Mouse (Mus musculus) neural tube, embryonic 11.5 days (tissue): ENCODE results near the gene Rbms3. TPM values are rescaled to one million over a fixed set of nuclear protein-coding genes. Genes with fewer than 3 reads are reported as not detected.

Source experiments
- ATAC-seq: fragments of 200-750 bp; cut with Nextera tagmentation; 2 replicates; pipeline ENCODE4 v1.8.0; 2017; ENCODE audit warnings: moderate number of reproducible peaks, mild to moderate bottlenecking, moderate TSS enrichment, moderate library complexity; ENCODE audit not compliant: insufficient read depth, low FRiP score, low TSS enrichment
- DNase-seq: peaks from one replicate; pipeline ENCODE4 v3.0.0-alpha.2; 2015; ENCODE audit warnings: low spot score
- H3K27ac ChIP-seq: fragments of 300-500 bp; sonication (generic); 2 replicates; pipeline ENCODE4 v1.5.1; 2014; ENCODE audit warnings: low read depth, mild to moderate bottlenecking, low read length
- H3K27me3 ChIP-seq: fragments of 300-500 bp; sonication (generic); 2 replicates; pipeline ENCODE4 v1.6.1; 2014; ENCODE audit warnings: mild to moderate bottlenecking, low read length, mixed read lengths; ENCODE audit not compliant: control insufficient read depth, insufficient read depth
- H3K36me3 ChIP-seq: fragments of 300-500 bp; sonication (generic); 2 replicates; pipeline ENCODE4 v1.6.1; 2014; ENCODE audit warnings: mild to moderate bottlenecking, low read length, moderate library complexity, mixed read lengths; ENCODE audit not compliant: control insufficient read depth, insufficient read depth
- H3K4me1 ChIP-seq: fragments of 300-500 bp; sonication (generic); 2 replicates; pipeline ENCODE4 v1.6.1; 2014; ENCODE audit warnings: low read length, mixed read lengths; ENCODE audit not compliant: control insufficient read depth, insufficient read depth
- H3K4me2 ChIP-seq: fragments of 300-500 bp; sonication (generic); 2 replicates; pipeline ENCODE4 v1.6.1; 2014; ENCODE audit warnings: low read depth, mild to moderate bottlenecking, moderate library complexity
- H3K4me3 ChIP-seq: fragments of 300-500 bp; sonication (generic); 2 replicates; pipeline ENCODE4 v1.5.1; 2014; ENCODE audit warnings: low read depth, low read length
- H3K9ac ChIP-seq: fragments of 300-500 bp; sonication (generic); 2 replicates; pipeline ENCODE4 v1.6.1; 2014; ENCODE audit warnings: mild to moderate bottlenecking, low read length
- H3K9me3 ChIP-seq: fragments of 300-500 bp; sonication (generic); 2 replicates; pipeline ENCODE4 v1.6.1; 2016; ENCODE audit warnings: low read length; ENCODE audit not compliant: control insufficient read depth
- WGBS: fragments of 180-500 bp; shearing (Covaris S2); extraction: QIAGEN DNeasy Blood & Tissue Kit; methylation state at CpG from one replicate; pipeline ENCODE4 v1.1.7; 2014; 5-methylcytosine and 5-hydroxymethylcytosine counted together
- polyA plus RNA-seq: library from polyadenylated mRNA; unstranded; fragments of >200 nt; fragmentation: Nextera tagmentation; extraction: Ambion mirVana; gene quantifications from 2 replicates; pipeline ENCODE4 v1.2.1, GENCODE M21; 2014

Rbms3 gene
- polyA plus RNA-seq, 1 experiment from 2014 or later, result 60.1 TPM

GRCm38 (mm10) chr9:117002083-117002482 is 627.6 kb downstream of the Rbms3 start:
- DNase-seq, result no peak
- no peak for ATAC-seq
- Histone ChIP-seq H3K9ac (no peak overlapping the region), H3K4me1 (no peaks in the 10 kb centered on the region), H3K4me3 (no peak overlapping the region), H3K9me3 (no peaks in the 10 kb centered on the region), H3K27ac (no peak overlapping the region), H3K27me3 (no peaks in the 10 kb centered on the region), H3K36me3 (no peaks in the 10 kb centered on the region), H3K4me2 (no peak overlapping the region)
- WGBS, result 93% methylated on average over 2 of the region's 2 CpGs

- Histone ChIP-seq H3K27ac (no peak overlapping the region), H3K36me3 (no peaks in the 10 kb centered on the region), H3K4me2 (no peak overlapping the region), H3K27me3 (no peaks in the 10 kb centered on the region), H3K9me3 (no peaks in the 10 kb centered on the region), H3K4me3 (no peak overlapping the region), H3K4me1 (no peaks in the 10 kb centered on the region), H3K9ac (no peak overlapping the region)
- no peak for DNase-seq
- no peak for ATAC-seq
- 66% methylated on average over 6 of the region's 6 CpGs for WGBS
Measured at GRCm38 (mm10) chr9:116999186-116999585, 630.5 kb downstream of the Rbms3 start.

- Histone ChIP-seq H3K4me3 (no peak overlapping the region), H3K4me1 (no peaks in the 10 kb centered on the region), H3K27ac (no peak overlapping the region), H3K4me2 (no peak overlapping the region), H3K9me3 (no peaks in the 10 kb centered on the region), H3K27me3 (no peaks in the 10 kb centered on the region), H3K9ac (no peak overlapping the region), H3K36me3 (no peaks in the 10 kb centered on the region)
- no peak for DNase-seq
- ATAC-seq, result no peak
- WGBS, result 81% methylated on average over 6 of the region's 6 CpGs
Measured at GRCm38 (mm10) chr9:116990321-116990720, 639.4 kb downstream of the Rbms3 start.

- 93% methylated on average over 5 of the region's 5 CpGs for WGBS
- no peak overlapping the region for H3K27ac ChIP-seq
- no peak overlapping the region for H3K4me3 ChIP-seq
- no peaks in the 10 kb centered on the region for H3K27me3 ChIP-seq
- H3K9ac ChIP-seq, result no peak overlapping the region
- H3K4me1 ChIP-seq, result no peaks in the 10 kb centered on the region
- DNase-seq, result no peak
- H3K9me3 ChIP-seq, result no peaks in the 10 kb centered on the region
- H3K4me2 ChIP-seq, result no peak overlapping the region
- no peaks in the 10 kb centered on the region for H3K36me3 ChIP-seq
- ATAC-seq, result no peak
Measured at GRCm38 (mm10) chr9:116980801-116981200, 648.9 kb downstream of the Rbms3 start.

- H3K4me2 ChIP-seq, result no peak overlapping the region
- H3K36me3 ChIP-seq, result no peaks in the 10 kb centered on the region
- DNase-seq, result no peak
- no peak for ATAC-seq
- H3K4me1 ChIP-seq, result no peaks in the 10 kb centered on the region
- H3K4me3 ChIP-seq, result no peak overlapping the region
- H3K27ac ChIP-seq, result no peak overlapping the region
- WGBS, result 92% methylated on average over 6 of the region's 6 CpGs
- no peaks in the 10 kb centered on the region for H3K9me3 ChIP-seq
- H3K27me3 ChIP-seq, result no peaks in the 10 kb centered on the region
- H3K9ac ChIP-seq, result no peak overlapping the region
Measured at GRCm38 (mm10) chr9:116977428-116977827, 652.3 kb downstream of the Rbms3 start.

- H3K9me3 ChIP-seq, result no peaks in the 10 kb centered on the region
- H3K4me3 ChIP-seq, result no peak overlapping the region
- WGBS, result 91% methylated on average over 21 of the region's 21 CpGs
- no peak for ATAC-seq
- H3K27me3 ChIP-seq, result no peaks in the 10 kb centered on the region
- H3K9ac ChIP-seq, result no peak overlapping the region
- no peaks in the 10 kb centered on the region for H3K4me1 ChIP-seq
- H3K36me3 ChIP-seq, result no peaks in the 10 kb centered on the region
- no peak overlapping the region for H3K27ac ChIP-seq
- no peak overlapping the region for H3K4me2 ChIP-seq
- DNase-seq, result no peak
Measured at GRCm38 (mm10) chr9:116976575-116977408, 652.9 kb downstream of the Rbms3 start.

GRCm38 (mm10) chr9:116975269-116975668 is 654.4 kb downstream of the Rbms3 start:
- Histone ChIP-seq H3K9me3 (no peaks in the 10 kb centered on the region), H3K36me3 (no peaks in the 10 kb centered on the region), H3K4me2 (no peak overlapping the region), H3K27ac (no peak overlapping the region), H3K4me3 (no peak overlapping the region), H3K4me1 (no peaks in the 10 kb centered on the region), H3K9ac (no peak overlapping the region), H3K27me3 (no peaks in the 10 kb centered on the region)
- no peak for DNase-seq
- 88% methylated on average over 4 of the region's 4 CpGs for WGBS
- no peak for ATAC-seq

- H3K9me3 ChIP-seq, result no peaks in the 10 kb centered on the region
- no peak for ATAC-seq
- H3K36me3 ChIP-seq, result no peaks in the 10 kb centered on the region
- no peaks in the 10 kb centered on the region for H3K4me1 ChIP-seq
- no peak for DNase-seq
- 97% methylated on average over 3 of the region's 3 CpGs for WGBS
- no peak overlapping the region for H3K4me2 ChIP-seq
- H3K27me3 ChIP-seq, result no peaks in the 10 kb centered on the region
- H3K27ac ChIP-seq, result no peak overlapping the region
- H3K9ac ChIP-seq, result no peak overlapping the region
- no peak overlapping the region for H3K4me3 ChIP-seq
Measured at GRCm38 (mm10) chr9:116974134-116974533, 655.6 kb downstream of the Rbms3 start.

GRCm38 (mm10) chr9:116973594-116973993 is 656.1 kb downstream of the Rbms3 start:
- Histone ChIP-seq H3K9me3 (no peaks in the 10 kb centered on the region), H3K4me3 (no peak overlapping the region), H3K27me3 (no peaks in the 10 kb centered on the region), H3K27ac (no peak overlapping the region), H3K9ac (no peak overlapping the region), H3K4me2 (no peak overlapping the region), H3K36me3 (no peaks in the 10 kb centered on the region), H3K4me1 (no peaks in the 10 kb centered on the region)
- 34% methylated on average over 2 of the region's 2 CpGs for WGBS
- no peak for DNase-seq
- no peak for ATAC-seq
